Mouse (Mus musculus) limb, embryonic 11.5 days (tissue): ENCODE data around the gene Tmem121. TPM values are rescaled to one million over a fixed set of nuclear protein-coding genes. Genes with fewer than 3 reads are reported as not detected.

Experiments used
- ATAC-seq: fragments of 200-750 bp; cut with Nextera tagmentation; 2 replicates; pipeline ENCODE4 v1.8.0; 2017; ENCODE audit warnings: low read depth; ENCODE audit not compliant: insufficient number of reproducible peaks, low FRiP score, low TSS enrichment
- DNase-seq: peaks from one replicate; pipeline ENCODE4 v3.0.0-alpha.2; 2015; ENCODE audit warnings: low spot score
- H3K27ac ChIP-seq: fragments of 300-500 bp; sonication (generic); replicated peaks from 2 replicates; pipeline ENCODE4 v1.5.1; 2014; ENCODE audit warnings: low read depth, mild to moderate bottlenecking, low read length
- H3K27me3 ChIP-seq: fragments of 300-500 bp; sonication (generic); 2 replicates; pipeline ENCODE4 v1.6.1; 2014; ENCODE audit warnings: mild to moderate bottlenecking, low read length, mixed read lengths; ENCODE audit not compliant: control insufficient read depth, insufficient read depth
- H3K36me3 ChIP-seq: fragments of 300-500 bp; sonication (generic); 2 replicates; pipeline ENCODE4 v1.6.1; 2014; ENCODE audit warnings: mild to moderate bottlenecking, low read length, moderate library complexity, mixed read lengths; ENCODE audit not compliant: control insufficient read depth, insufficient read depth
- H3K4me1 ChIP-seq: fragments of 300-500 bp; sonication (generic); 2 replicates; pipeline ENCODE4 v1.6.1; 2014; ENCODE audit warnings: low read length, mixed read lengths; ENCODE audit not compliant: control insufficient read depth, insufficient read depth
- H3K4me2 ChIP-seq: fragments of 300-500 bp; sonication (generic); 2 replicates; pipeline ENCODE4 v1.6.1; 2014; ENCODE audit warnings: low read depth, mild to moderate bottlenecking, moderate library complexity; ENCODE audit not compliant: severe bottlenecking
- H3K4me3 ChIP-seq: fragments of 300-500 bp; sonication (generic); 2 replicates; pipeline ENCODE4 v1.5.1; 2014; ENCODE audit warnings: low read depth, low read length
- H3K9ac ChIP-seq: fragments of 300-500 bp; sonication (generic); 2 replicates; pipeline ENCODE4 v1.6.1; 2014; ENCODE audit warnings: mild to moderate bottlenecking, low read length
- H3K9me3 ChIP-seq: fragments of 300-500 bp; sonication (generic); 2 replicates; pipeline ENCODE4 v1.6.1; 2016; ENCODE audit warnings: low read length; ENCODE audit not compliant: control insufficient read depth
- WGBS: fragments of 180-500 bp; shearing (Covaris S2); extraction: QIAGEN DNeasy Blood & Tissue Kit; methylation state at CpG from one replicate; pipeline ENCODE4 v1.1.7; 2014; 5-methylcytosine and 5-hydroxymethylcytosine counted together
- polyA plus RNA-seq: library from polyadenylated mRNA; unstranded; fragments of >200 nt; fragmentation: Nextera tagmentation; extraction: Ambion mirVana; gene quantifications from 2 replicates; pipeline ENCODE4 v1.2.1, GENCODE M21; 2014

Tmem121 gene
- polyA plus RNA-seq, 1 experiment from 2014 or later = 12.0 TPM

DNA sequence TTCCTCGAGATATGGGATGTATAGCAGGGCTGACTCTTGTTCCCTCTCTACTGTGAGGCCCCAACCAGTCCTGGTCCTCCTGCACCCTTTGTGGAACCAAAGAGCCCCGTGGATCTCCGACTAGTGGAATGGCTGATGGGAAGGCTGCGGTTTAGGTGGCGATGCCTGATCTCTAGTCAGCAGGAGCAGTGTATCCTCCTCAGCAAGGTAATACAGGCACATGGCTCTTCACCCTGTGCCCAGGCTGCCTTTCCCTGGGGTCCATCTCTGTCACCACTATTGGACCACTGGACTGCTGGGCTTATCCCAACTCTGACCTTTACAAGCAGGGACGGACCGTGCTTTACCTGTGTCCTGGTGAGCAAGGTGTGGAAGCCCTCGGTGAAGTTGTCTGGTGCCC, 28.2 kb upstream of the Tmem121 start:
- Histone ChIP-seq H3K4me3 (no peak overlapping the region), H3K27ac (no peak overlapping the region), H3K9me3 (no peaks in the 10 kb centered on the region), H3K4me1 (peaks cover 5% of the 10 kb centered on the region), H3K9ac (no peak overlapping the region), H3K4me2 (peak overlapping the region; percentile 81), H3K36me3 (0 out of 2 replicates have a peak, but pooled peaks cover 2% of the 10 kb centered on the region), H3K27me3 (no peaks in the 10 kb centered on the region)
- DNase-seq = no peak
- ATAC-seq = no peak
- WGBS = 92% methylated on average over 8 of the region's 8 CpGs

DNA sequence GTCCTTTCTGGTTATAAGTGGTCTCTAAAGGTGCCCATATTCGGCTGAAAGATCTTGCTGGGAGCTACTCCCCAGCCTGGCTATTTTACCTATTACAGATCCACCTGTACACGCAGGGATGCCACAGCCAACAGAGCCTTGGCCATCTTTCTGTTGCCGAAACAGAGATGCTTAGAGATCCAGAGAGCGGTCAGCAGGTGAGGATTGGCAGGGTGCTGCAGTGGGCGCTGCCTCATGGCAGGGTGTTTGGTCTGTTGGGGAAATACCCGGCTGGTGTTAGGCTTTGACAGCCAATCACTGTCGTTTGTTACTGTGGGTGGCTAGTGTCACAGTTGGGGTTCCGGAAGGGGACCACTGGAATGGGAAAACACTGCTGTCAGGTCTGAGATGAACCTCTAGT, 27.8 kb upstream of the Tmem121 start:
- ATAC-seq (no peak), DNase-seq (no peak)
- Histone ChIP-seq H3K27ac (no peak overlapping the region), H3K4me1 (peaks cover 5% of the 10 kb centered on the region), H3K27me3 (no peaks in the 10 kb centered on the region), H3K4me3 (no peak overlapping the region), H3K36me3 (peaks cover 4% of the 10 kb centered on the region; the same call in 1 of the 2 replicates), H3K9ac (no peak overlapping the region), H3K4me2 (no peak overlapping the region), H3K9me3 (no peaks in the 10 kb centered on the region)
- 91% methylated on average over 8 of the region's 8 CpGs for WGBS

DNA sequence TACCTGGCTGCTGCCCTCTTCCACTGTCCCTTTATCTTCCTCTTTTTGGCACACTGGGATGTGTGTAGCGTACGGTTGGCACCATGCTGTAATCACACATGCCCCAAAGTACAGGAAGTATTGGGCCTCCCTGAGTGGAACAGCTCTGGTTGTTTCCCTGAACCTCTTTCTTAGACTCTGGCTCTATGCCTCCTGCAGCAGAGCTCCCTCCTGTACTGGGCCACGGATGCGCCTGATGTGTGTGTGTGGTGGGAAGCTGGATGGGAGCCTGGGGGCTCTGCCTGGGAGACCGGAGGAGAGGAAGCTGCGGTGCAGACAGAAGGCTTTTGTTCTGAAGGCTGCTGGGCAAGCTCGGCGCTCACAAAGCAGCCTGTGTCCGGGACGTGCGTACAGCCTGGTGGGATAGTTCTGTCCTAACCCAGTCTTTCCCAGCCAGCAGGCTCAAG, 22.1 kb upstream of the Tmem121 start:
- WGBS = 96% methylated on average over 11 of the region's 11 CpGs
- no peaks in the 10 kb centered on the region for H3K27me3 ChIP-seq
- DNase-seq (no peak), ATAC-seq (no peak)
- H3K36me3 ChIP-seq = peaks cover 10% of the 10 kb centered on the region; the same call in 1 of the 2 replicates
- H3K9ac ChIP-seq = no peak overlapping the region; the same call in 1 of the 2 replicates
- H3K4me3 ChIP-seq = no peak overlapping the region
- H3K4me1 ChIP-seq = no peaks in the 10 kb centered on the region
- H3K27ac ChIP-seq = no peak overlapping the region
- H3K9me3 ChIP-seq = no peaks in the 10 kb centered on the region
- no peak overlapping the region for H3K4me2 ChIP-seq

DNA sequence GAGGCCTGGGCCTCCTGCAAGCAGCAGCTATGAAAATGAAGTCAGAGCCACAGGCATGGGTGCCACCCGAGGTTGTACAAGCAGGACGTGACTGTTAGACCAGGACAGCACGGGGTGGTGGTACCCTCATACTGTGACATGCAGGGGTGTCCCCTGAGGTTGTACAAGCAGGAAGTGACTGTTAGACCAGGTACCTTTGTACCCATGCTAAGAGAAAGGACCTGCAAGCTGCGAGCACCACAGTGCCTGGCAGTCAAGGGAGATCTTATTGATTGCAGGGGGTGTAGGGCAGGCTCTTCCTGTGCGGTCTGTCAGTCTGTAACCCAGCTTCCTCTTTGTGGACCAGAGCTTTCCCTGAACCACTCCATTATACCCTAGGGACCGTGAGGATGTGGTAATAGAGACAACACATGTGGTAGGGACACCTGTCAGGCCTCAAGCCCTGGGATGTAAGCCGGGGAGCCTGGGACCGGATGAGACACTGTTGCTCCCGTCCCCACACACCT, 17.6 kb upstream of the Tmem121 start:
- WGBS = 84% methylated on average over 9 of the region's 9 CpGs

DNA sequence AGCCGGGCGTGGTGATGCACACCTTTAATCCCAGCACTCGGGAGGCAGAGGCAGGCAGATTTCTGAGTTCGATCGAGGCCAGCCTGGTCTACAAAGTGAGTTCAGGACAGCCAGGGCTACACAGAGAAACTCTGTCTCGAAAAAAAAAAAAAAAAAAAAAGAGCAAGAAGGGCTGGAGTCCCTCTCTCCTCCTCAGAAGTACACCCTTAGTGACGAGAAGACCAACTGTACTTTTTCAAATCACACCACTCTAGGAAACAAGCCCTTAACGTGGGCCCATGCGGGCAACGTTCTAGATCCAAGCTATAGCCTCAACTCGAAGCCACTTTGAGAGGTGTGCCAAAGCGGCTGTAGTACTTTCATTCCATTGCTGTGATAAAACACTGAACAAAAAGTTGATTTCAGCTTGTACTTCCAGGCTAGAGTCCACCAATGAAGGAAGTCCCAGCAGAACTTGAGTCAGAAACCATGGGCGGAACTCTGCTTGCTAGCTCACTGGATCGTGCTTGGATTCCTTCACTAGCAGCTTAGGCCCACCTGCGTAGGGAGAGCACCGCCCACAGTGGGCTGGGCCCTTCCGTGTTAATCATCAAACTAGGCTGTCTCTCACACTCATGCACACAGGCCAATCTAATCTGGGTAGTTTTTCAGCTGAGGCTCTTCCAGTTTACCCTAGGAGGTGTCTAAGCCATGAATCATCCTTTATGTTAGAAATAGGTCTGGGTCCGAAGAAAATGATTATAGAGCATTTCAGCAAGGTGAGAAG, 8.6 kb upstream of the Tmem121 start:
- no peaks in the 10 kb centered on the region for H3K9me3 ChIP-seq
- no peak for ATAC-seq
- no peak overlapping the region for H3K27ac ChIP-seq
- no peaks in the 10 kb centered on the region for H3K27me3 ChIP-seq
- no peak for DNase-seq
- H3K4me2 ChIP-seq = no peak overlapping the region
- no peaks in the 10 kb centered on the region for H3K4me1 ChIP-seq
- H3K9ac ChIP-seq = no peak overlapping the region
- 89% methylated on average over 17 of the region's 18 CpGs for WGBS
- H3K36me3 ChIP-seq = no peaks in the 10 kb centered on the region
- H3K4me3 ChIP-seq = no peak overlapping the region

More for the DNA sequence above, 17.6 kb upstream of the Tmem121 start:
- no peaks in the 10 kb centered on the region for H3K27me3 ChIP-seq
- H3K9ac ChIP-seq = no peak overlapping the region
- DNase-seq = no peak
- H3K27ac ChIP-seq = no peak overlapping the region
- peaks cover 5% of the 10 kb centered on the region; the same call in 1 of the 2 replicates for H3K36me3 ChIP-seq
- no peak overlapping the region for H3K4me3 ChIP-seq
- H3K4me1 ChIP-seq = no peaks in the 10 kb centered on the region
- H3K4me2 ChIP-seq = no peak overlapping the region
- no peak for ATAC-seq
- no peaks in the 10 kb centered on the region for H3K9me3 ChIP-seq

DNA sequence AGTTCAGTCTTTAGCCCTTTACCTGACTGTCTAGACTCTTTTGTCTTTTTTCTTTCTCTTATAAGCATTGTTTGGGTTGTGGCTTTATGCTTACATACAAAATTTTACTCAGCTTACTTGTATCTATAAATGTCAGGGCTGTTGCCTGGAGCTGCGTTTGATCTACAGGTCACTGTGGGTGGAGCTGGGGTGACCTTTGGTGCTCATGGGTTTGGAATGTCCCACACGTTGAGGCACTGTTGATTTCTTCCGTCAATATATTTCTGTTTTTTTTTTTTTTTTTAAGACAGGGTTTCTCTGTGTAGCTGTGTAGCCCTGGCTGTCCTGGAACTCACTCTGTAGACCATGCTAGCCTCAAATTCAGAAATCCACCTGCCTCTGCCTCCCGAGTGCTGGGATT, 4.7 kb upstream of the Tmem121 start:
- WGBS = 62% methylated on average over 4 of the region's 4 CpGs
- 0 out of 2 replicates have a peak, but pooled peaks cover under 1% of the 10 kb centered on the region for H3K4me1 ChIP-seq
- DNase-seq (no peak), ATAC-seq (no peak)
- no peak overlapping the region for H3K4me2 ChIP-seq
- no peaks in the 10 kb centered on the region for H3K27me3 ChIP-seq
- H3K36me3 ChIP-seq = no peaks in the 10 kb centered on the region
- no peaks in the 10 kb centered on the region for H3K9me3 ChIP-seq
- H3K9ac ChIP-seq = no peak overlapping the region
- no peak overlapping the region for H3K27ac ChIP-seq
- H3K4me3 ChIP-seq = no peak overlapping the region

DNA sequence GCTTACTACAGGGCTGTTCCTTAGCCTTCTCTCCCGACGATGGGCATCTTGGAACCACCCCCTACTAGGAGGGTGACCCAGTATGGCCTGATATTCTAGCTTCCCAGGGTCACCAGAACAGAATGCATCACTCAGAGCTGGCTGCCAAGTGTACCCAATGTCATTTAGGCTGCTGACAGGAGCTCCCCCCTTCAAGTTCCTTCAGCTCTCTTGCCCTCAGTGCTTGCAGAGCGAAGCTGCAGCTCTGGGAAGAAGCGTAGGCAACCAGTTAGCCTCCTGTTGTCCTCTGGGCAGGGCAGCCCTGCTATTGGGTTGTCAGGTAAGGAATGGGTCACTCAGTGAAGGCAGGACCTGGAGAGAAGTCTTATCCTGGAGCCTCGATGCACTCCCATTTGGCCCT, 785 bp upstream of the Tmem121 start:
- ATAC-seq (no peak), DNase-seq (no peak)
- no peak overlapping the region for H3K4me3 ChIP-seq
- H3K27me3 ChIP-seq = peaks cover 7% of the 10 kb centered on the region; the same call in 1 of the 2 replicates
- H3K9me3 ChIP-seq = no peaks in the 10 kb centered on the region
- H3K27ac ChIP-seq = no peak overlapping the region
- no peaks in the 10 kb centered on the region; the same call in 1 of the 2 replicates for H3K36me3 ChIP-seq
- no peak overlapping the region for H3K9ac ChIP-seq
- H3K4me2 ChIP-seq = no peak overlapping the region
- H3K4me1 ChIP-seq = peaks cover 10% of the 10 kb centered on the region; the same call in 1 of the 2 replicates
- 67% methylated on average over 5 of the region's 5 CpGs for WGBS

DNA sequence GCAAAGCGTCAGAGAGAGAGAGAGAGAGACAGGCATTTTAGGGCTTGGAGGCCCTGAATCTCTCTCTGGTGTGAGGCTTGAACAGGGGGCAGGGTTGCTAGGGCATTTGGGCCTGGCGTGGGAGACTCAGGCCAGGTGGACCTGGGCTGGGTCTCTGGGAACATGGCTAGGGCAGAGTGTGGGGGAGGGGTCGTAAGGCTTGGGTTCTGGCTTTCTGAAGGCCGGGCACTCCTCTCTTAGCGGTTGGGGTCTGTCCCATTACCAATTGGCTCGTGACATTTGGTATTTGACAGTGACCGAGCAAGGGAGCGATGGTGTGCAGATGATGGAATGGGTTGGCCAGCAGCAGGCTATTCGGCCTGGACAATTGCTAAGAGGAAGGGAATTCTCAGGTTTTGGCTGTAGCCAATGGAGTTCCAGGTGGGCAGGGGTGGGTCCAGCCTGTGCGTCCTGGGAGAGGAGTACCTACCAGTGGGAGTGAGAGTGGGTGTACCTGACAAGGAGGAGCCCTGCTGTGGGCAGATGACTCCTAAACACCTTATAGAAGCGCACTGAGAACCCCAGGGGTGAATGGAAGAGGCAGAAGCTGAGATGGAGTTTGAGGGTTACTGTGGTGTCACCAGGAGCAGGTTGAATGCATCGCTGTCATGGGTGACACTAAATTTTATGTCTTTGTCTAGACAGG, 738 bp downstream of the Tmem121 start:
- Histone ChIP-seq H3K36me3 (no peaks in the 10 kb centered on the region; the same call in 1 of the 2 replicates), H3K4me3 (peak overlapping the region; percentile 62), H3K9ac (peak overlapping the region; percentile 85), H3K27ac (no peak overlapping the region), H3K27me3 (peaks cover 7% of the 10 kb centered on the region; the same call in 1 of the 2 replicates), H3K9me3 (no peaks in the 10 kb centered on the region), H3K4me1 (peaks cover 10% of the 10 kb centered on the region; the same call in 1 of the 2 replicates), H3K4me2 (peak overlapping the region; percentile 89)
- DNase-seq (no peak), ATAC-seq (no peak)
- 41% methylated on average over 12 of the region's 12 CpGs for WGBS
